Mouse (Mus musculus): ENCODE data around the gene Rtkn2. TPM values are rescaled to one million over a fixed set of nuclear protein-coding genes. Genes with fewer than 3 reads are reported as not detected.

Gene Rtkn2
- polyA plus RNA-seq, 1 experiment, result not detected

GRCm38 (mm10) chr10:68051316-68051933 is 72.1 kb downstream of the Rtkn2 start:
- Histone ChIP-seq H3K9me3 (peaks cover 16% of the 10 kb centered on the region), H3K4me1 (0 out of 2 replicates have a peak, but pooled peaks cover 5% of the 10 kb centered on the region), H3K27me3 (replicated peaks) (no peaks in the 10 kb centered on the region), H3K36me3 (replicated peaks; ENCODE audit: low read length) (peaks cover 2% of the 10 kb centered on the region), H3K4me3 (replicated peaks) (no peak overlapping the region)
- TF ChIP-seq FLI1 (IDR thresholded peaks at IDR 0.05; ENCODE audit: low read length) (no peak), GATA1 (IDR thresholded peaks at IDR 0.05; ENCODE audit: borderline replicate concordance, low read length) (no peak)

- TF ChIP-seq GATA1 (IDR thresholded peaks at IDR 0.05; ENCODE audit: borderline replicate concordance, low read length) (no peak), FLI1 (IDR thresholded peaks at IDR 0.05; ENCODE audit: low read length) (no peak)
- H3K4me3 ChIP-seq (replicated peaks), result no peak overlapping the region
- H3K4me1 ChIP-seq, result 0 out of 2 replicates have a peak, but pooled peaks cover 5% of the 10 kb centered on the region
- peaks cover 2% of the 10 kb centered on the region for H3K36me3 ChIP-seq (replicated peaks; ENCODE audit: low read length)
- H3K9me3 ChIP-seq, result peaks cover 16% of the 10 kb centered on the region
- H3K27me3 ChIP-seq (replicated peaks), result no peaks in the 10 kb centered on the region
These were observed 72.9 kb downstream of the Rtkn2 start for GRCm38 (mm10) chr10:68052307-68052706.

- Histone ChIP-seq H3K9me3 (peaks cover 18% of the 10 kb centered on the region), H3K4me1 (0 out of 2 replicates have a peak, but pooled peaks cover 5% of the 10 kb centered on the region), H3K36me3 (replicated peaks; ENCODE audit: low read length) (peaks cover 5% of the 10 kb centered on the region), H3K4me3 (replicated peaks) (no peak overlapping the region), H3K27me3 (replicated peaks) (no peaks in the 10 kb centered on the region)
- TF ChIP-seq FLI1 (IDR thresholded peaks at IDR 0.05; ENCODE audit: low read length) (no peak), GATA1 (IDR thresholded peaks at IDR 0.05; ENCODE audit: borderline replicate concordance, low read length) (no peak)
These were observed 74.8 kb downstream of the Rtkn2 start for GRCm38 (mm10) chr10:68054131-68054530.

GRCm38 (mm10) chr10:68054706-68055105 is 75.3 kb downstream of the Rtkn2 start:
- no peaks in the 10 kb centered on the region for H3K27me3 ChIP-seq (replicated peaks)
- no peak overlapping the region for H3K4me3 ChIP-seq (replicated peaks)
- peaks cover 18% of the 10 kb centered on the region for H3K9me3 ChIP-seq
- TF ChIP-seq GATA1 (IDR thresholded peaks at IDR 0.05; ENCODE audit: borderline replicate concordance, low read length) (no peak), FLI1 (IDR thresholded peaks at IDR 0.05; ENCODE audit: low read length) (no peak)
- H3K4me1 ChIP-seq, result 0 out of 2 replicates have a peak, but pooled peaks cover 5% of the 10 kb centered on the region
- H3K36me3 ChIP-seq (replicated peaks; ENCODE audit: low read length), result peaks cover 5% of the 10 kb centered on the region

GRCm38 (mm10) chr10:68057841-68058240 is 78.5 kb downstream of the Rtkn2 start:
- Histone ChIP-seq H3K27me3 (replicated peaks) (no peaks in the 10 kb centered on the region), H3K36me3 (replicated peaks; ENCODE audit: low read length) (peaks cover 3% of the 10 kb centered on the region), H3K4me3 (replicated peaks) (no peak overlapping the region), H3K4me1 (0 out of 2 replicates have a peak, but pooled peaks cover 5% of the 10 kb centered on the region), H3K9me3 (peaks cover 2% of the 10 kb centered on the region; the same call in 1 of the 2 replicates)
- TF ChIP-seq GATA1 (IDR thresholded peaks at IDR 0.05; ENCODE audit: borderline replicate concordance, low read length) (no peak), FLI1 (IDR thresholded peaks at IDR 0.05; ENCODE audit: low read length) (no peak)

- peaks cover 2% of the 10 kb centered on the region; the same call in 1 of the 2 replicates for H3K9me3 ChIP-seq
- TF ChIP-seq GATA1 (IDR thresholded peaks at IDR 0.05; ENCODE audit: borderline replicate concordance, low read length) (no peak), FLI1 (IDR thresholded peaks at IDR 0.05; ENCODE audit: low read length) (no peak)
- no peak overlapping the region for H3K4me3 ChIP-seq (replicated peaks)
- no peaks in the 10 kb centered on the region for H3K27me3 ChIP-seq (replicated peaks)
- H3K4me1 ChIP-seq, result 0 out of 2 replicates have a peak, but pooled peaks cover 5% of the 10 kb centered on the region
- peaks cover 3% of the 10 kb centered on the region for H3K36me3 ChIP-seq (replicated peaks; ENCODE audit: low read length)
These were observed 79.0 kb downstream of the Rtkn2 start for GRCm38 (mm10) chr10:68058378-68058777.

- H3K4me3 ChIP-seq (replicated peaks), result no peak overlapping the region
- H3K9me3 ChIP-seq, result peaks cover 2% of the 10 kb centered on the region; the same call in 1 of the 2 replicates
- H3K36me3 ChIP-seq (replicated peaks; ENCODE audit: low read length), result peaks cover 3% of the 10 kb centered on the region
- TF ChIP-seq GATA1 (IDR thresholded peaks at IDR 0.05; ENCODE audit: borderline replicate concordance, low read length) (no peak), FLI1 (IDR thresholded peaks at IDR 0.05; ENCODE audit: low read length) (no peak)
- peaks cover 8% of the 10 kb centered on the region; the same call in 1 of the 2 replicates for H3K4me1 ChIP-seq
- H3K27me3 ChIP-seq (replicated peaks), result no peaks in the 10 kb centered on the region
These were observed 81.3 kb downstream of the Rtkn2 start for GRCm38 (mm10) chr10:68060590-68061248.

- peaks cover 12% of the 10 kb centered on the region; the same call in 1 of the 2 replicates for H3K4me1 ChIP-seq
- H3K4me3 ChIP-seq (replicated peaks), result no peak overlapping the region
- TF ChIP-seq FLI1 (IDR thresholded peaks at IDR 0.05; ENCODE audit: low read length) (no peak), GATA1 (IDR thresholded peaks at IDR 0.05; ENCODE audit: borderline replicate concordance, low read length) (no peak)
- peaks cover 3% of the 10 kb centered on the region for H3K36me3 ChIP-seq (replicated peaks; ENCODE audit: low read length)
- peaks cover 2% of the 10 kb centered on the region; the same call in 1 of the 2 replicates for H3K9me3 ChIP-seq
- H3K27me3 ChIP-seq (replicated peaks), result no peaks in the 10 kb centered on the region
These were observed 81.9 kb downstream of the Rtkn2 start for GRCm38 (mm10) chr10:68061249-68061615.

GRCm38 (mm10) chr10:68063806-68064545 is 84.6 kb downstream of the Rtkn2 start:
- Histone ChIP-seq H3K4me1 (peaks cover 22% of the 10 kb centered on the region), H3K9me3 (no peaks in the 10 kb centered on the region), H3K36me3 (replicated peaks; ENCODE audit: low read length) (peaks cover under 1% of the 10 kb centered on the region), H3K27me3 (replicated peaks) (no peaks in the 10 kb centered on the region), H3K4me3 (replicated peaks) (no peak overlapping the region)
- TF ChIP-seq GATA1 (IDR thresholded peaks at IDR 0.05; ENCODE audit: borderline replicate concordance, low read length) (no peak), FLI1 (IDR thresholded peaks at IDR 0.05; ENCODE audit: low read length) (no peak)
